Mouse (Mus musculus) bone marrow, adult 2 months (tissue): ENCODE data around the gene Krit1. TPM values are rescaled to one million over a fixed set of nuclear protein-coding genes. Genes with fewer than 3 reads are reported as not detected.

Source experiments
- H3K27ac ChIP-seq: fragments of 200-500 bp; 2 replicates; pipeline ENCODE4 v1.5.1; 2012; ENCODE audit warnings: low read depth, mild to moderate bottlenecking, control low read depth, inconsistent platforms, low read length; ENCODE audit not compliant: control insufficient read depth, poor library complexity, insufficient read depth
- H3K4me1 ChIP-seq: fragments of 200-500 bp; 2 replicates; pipeline ENCODE4 v1.6.1; 2011; ENCODE audit warnings: low read length; ENCODE audit not compliant: control insufficient read depth, insufficient read depth
- H3K4me3 ChIP-seq: fragments of 200-500 bp; replicated peaks from 2 replicates; pipeline ENCODE3; 2011; ENCODE audit warnings: mild to moderate bottlenecking, low read depth, low read length, control low read depth; ENCODE audit not compliant: control insufficient read depth
- CTCF ChIP-seq: fragments of 200-500 bp; IDR thresholded peaks from 2 replicates; pipeline ENCODE4 v1.5.1; 2011; ENCODE audit warnings: low read length, control low read depth; ENCODE audit not compliant: control insufficient read depth, insufficient read depth
- POLR2A ChIP-seq: fragments of 200-500 bp; IDR thresholded peaks from 2 replicates; pipeline ENCODE4 v1.6.1; 2011; ENCODE audit warnings: low read depth, mild to moderate bottlenecking, control low read depth, low read length, borderline replicate concordance; ENCODE audit not compliant: control insufficient read depth
- WGBS: fragments of 180-500 bp; shearing (Covaris S2); methylation state at CpG from one replicate; pipeline ENCODE4 v1.1.7; 2018; 5-methylcytosine and 5-hydroxymethylcytosine counted together
- polyA plus RNA-seq: library from polyadenylated mRNA; stranded (reverse); fragments of >200 nt; gene quantifications from 2 replicates; pipeline ENCODE4 v1.2.4, GENCODE M21; 2011; ENCODE audit warnings: low replicate concordance; ENCODE audit not compliant: missing spikeins, insufficient read depth, insufficient read length

Krit1 gene
- polyA plus RNA-seq, 1 experiment, result 32.2 TPM

GRCm38 (mm10) chr5:3800041-3800440 lies 2.9 kb upstream of the Krit1 start:
- Histone ChIP-seq H3K4me3 (no peak overlapping the region), H3K4me1 (peaks cover 1% of the 10 kb centered on the region), H3K27ac (no peak overlapping the region)
- 79% methylated on average over 1 of the region's 1 CpGs for WGBS
- TF ChIP-seq POLR2A (no peak), CTCF (no peak)

DNA sequence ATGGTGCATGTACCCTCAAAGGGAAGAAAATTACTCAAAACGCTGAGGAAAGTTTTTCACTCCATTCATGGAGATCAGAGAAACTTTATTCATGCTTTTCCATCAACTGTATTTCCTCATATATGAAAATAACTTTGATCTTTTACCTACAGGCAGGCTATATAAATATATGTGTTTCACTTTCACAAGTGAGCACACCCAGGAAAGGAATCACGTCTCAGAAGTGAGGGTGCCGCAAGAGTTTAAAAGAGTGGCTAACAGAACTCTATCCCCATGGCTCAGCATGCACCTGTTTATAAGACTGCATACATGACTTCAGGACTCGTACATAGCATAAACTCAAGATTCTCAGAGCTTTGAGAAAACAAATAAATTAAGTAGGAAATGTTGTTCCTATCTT lies 2.1 kb upstream of the Krit1 start:
- H3K4me1 ChIP-seq, result peaks cover 1% of the 10 kb centered on the region
- H3K27ac ChIP-seq, result no peak overlapping the region
- 48% methylated on average over 4 of the region's 4 CpGs for WGBS
- no peak for TF ChIP-seq POLR2A
- no peak for TF ChIP-seq CTCF
- no peak overlapping the region for H3K4me3 ChIP-seq

DNA sequence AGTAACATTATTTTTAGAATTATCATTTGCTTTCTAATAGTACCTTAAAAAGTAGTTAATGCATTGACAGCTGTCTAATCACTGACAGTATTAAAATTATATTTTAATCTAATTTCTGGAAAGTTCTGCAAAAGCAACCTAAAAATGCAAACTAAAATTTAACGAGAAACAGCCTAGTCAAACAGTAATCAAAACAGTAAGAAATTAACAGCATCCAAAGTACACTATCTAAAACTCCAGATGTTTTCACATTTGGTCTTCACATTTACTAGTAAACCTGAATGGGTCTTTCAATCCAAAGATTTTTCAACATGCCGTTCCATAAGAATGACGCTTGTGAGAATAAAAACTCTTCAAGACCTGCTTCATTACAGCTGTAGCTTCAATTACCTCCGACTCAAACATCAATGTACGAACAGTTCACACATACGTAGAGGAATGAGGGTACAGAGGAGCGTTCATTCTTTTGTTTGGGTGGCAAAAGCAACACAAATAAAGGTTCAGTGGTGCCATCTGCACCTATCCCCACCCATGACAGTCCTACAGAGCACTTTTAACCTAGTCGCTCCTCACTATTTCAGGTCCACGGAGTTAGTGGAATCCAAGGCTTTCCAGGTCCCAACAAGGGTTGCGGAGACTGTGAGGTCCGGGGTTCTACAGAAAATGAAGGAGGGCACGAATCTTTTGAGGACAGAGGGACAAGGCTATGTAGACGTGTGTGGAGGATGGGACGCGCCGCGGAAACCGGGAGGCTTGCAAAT lies 1.1 kb upstream of the Krit1 start:
- H3K27ac ChIP-seq, result peak overlapping the region; percentile 97
- WGBS, result 3% methylated on average over 18 of the region's 18 CpGs
- H3K4me1 ChIP-seq, result peaks cover 1% of the 10 kb centered on the region
- peak overlapping the region; percentile 99 for H3K4me3 ChIP-seq
- no peak for TF ChIP-seq POLR2A
- TF ChIP-seq CTCF, result no peak

DNA sequence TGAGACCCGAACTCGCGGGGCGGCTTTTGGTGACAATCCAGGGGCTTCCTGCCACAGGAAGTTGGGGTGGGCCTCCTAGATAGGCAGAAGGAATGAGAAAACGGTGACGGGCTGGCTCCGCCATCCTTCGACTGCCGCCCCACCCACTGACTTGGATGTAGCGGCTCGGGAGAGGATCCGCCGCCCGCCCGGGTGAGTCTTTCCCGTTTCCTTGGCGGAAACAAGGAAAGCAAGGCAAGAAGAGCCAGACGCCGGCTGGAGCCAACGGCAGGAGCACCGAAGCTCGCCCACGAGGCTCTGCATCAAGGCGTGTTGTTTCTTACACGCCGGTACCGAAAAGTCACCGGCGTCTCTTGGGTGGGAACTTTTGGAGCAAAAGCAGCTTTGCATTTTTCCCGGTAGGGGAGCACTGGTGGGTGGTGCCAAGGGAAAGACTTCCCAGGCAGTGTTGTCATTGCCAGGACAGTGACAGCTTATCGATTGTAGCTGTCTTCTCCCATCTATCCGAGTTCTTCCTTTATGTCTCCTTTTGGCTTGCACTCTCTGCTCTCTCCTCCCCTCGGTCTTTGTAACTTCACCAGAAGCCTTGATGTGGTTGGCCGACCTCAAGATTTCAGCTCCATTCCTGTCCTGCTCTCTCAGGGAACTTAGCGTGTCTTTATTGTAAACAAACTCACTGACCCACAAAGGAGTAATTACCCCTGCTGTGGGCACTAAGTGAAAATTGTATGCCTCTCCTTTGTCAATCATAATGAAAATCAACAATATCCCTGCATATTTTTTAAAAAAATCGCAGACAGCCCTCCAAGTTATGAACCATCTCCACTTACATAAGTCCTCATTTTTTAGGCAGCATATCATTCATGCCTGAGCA lies 545 bp downstream of the Krit1 start:
- Histone ChIP-seq H3K4me3 (peak overlapping the region; percentile 99), H3K27ac (peak overlapping the region; percentile 97), H3K4me1 (peaks cover 1% of the 10 kb centered on the region)
- under 1% methylated on average over 36 of the region's 36 CpGs for WGBS
- TF ChIP-seq POLR2A, result no peak
- no peak for TF ChIP-seq CTCF

- Histone ChIP-seq H3K4me3 (no peak overlapping the region), H3K4me1 (no peaks in the 10 kb centered on the region), H3K27ac (no peak overlapping the region)
- WGBS, result 95% methylated on average over 1 of the region's 1 CpGs
- TF ChIP-seq POLR2A, result no peak
Measured at GRCm38 (mm10) chr5:3808472-3808871, 5.5 kb downstream of the Krit1 start.

GRCm38 (mm10) chr5:3834107-3834506 lies 31.1 kb downstream of the Krit1 start:
- H3K4me1 ChIP-seq, result no peaks in the 10 kb centered on the region
- 30% methylated on average over 1 of the region's 1 CpGs for WGBS
- no peak for TF ChIP-seq POLR2A
- no peak for TF ChIP-seq CTCF
- no peak overlapping the region for H3K4me3 ChIP-seq
- H3K27ac ChIP-seq, result no peak overlapping the region

DNA sequence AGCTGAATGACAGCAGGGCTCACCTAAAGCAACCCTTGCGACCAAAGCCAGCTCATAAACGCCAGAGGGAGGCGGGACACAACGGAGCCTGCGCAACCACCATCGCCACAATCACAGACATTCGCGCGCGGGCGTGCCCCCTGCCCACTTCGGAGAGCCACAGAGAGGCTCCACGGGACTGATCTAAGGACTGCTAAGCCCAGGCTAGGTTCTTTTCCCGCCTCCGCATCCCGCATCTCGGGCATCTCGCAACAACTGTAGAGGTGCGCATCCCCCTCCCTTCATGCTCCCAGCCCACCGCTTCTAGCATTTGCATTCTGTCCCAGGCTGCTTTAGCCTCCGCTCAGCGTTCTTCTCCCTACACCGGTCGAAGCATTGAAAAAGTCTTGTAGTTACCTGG lies 42.0 kb downstream of the Krit1 start, which contains the start of gene Lrrd1:
TSS of gene Lrrd1 (plus strand) at position 148 of the 400 bp plus-strand sequence.
- H3K4me1 ChIP-seq, result no peaks in the 10 kb centered on the region
- H3K27ac ChIP-seq, result no peak within 1 kb of the TSS
- WGBS, result 34% methylated on average over 24 of the region's 24 CpGs
- no peak for TF ChIP-seq POLR2A
- no peak for TF ChIP-seq CTCF
- H3K4me3 ChIP-seq, result no peak within 1 kb of the TSS

GRCm38 (mm10) chr5:3870161-3870560 lies 67.2 kb downstream of the Krit1 start:
- Histone ChIP-seq H3K4me3 (no peak overlapping the region), H3K4me1 (no peaks in the 10 kb centered on the region), H3K27ac (no peak overlapping the region)
- TF ChIP-seq CTCF (no peak), POLR2A (no peak)
- 82% methylated on average over 4 of the region's 4 CpGs for WGBS

DNA sequence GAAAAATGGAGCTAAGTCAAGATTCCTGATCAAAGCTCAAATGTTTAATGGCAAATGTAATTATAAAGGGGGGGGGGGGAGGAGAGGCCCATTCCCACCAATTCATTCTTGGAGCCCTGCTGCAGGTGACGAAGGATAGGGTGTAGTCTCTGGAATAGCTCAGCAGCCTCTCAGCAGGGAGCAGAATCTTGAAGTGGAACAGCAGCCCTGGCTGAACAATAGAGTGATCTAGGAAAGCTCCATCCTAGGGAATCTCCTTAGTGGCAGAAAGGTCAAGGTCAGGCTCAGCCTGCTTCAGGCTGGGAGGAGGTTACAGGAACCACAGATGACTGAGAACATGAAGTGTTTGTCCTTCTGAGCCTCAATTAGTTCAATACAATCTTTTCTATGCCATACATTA lies 69.4 kb downstream of the Krit1 start:
- no peak overlapping the region for H3K27ac ChIP-seq
- TF ChIP-seq POLR2A, result no peak
- no peak for TF ChIP-seq CTCF
- no peaks in the 10 kb centered on the region for H3K4me1 ChIP-seq
- no peak overlapping the region for H3K4me3 ChIP-seq
- 93% methylated on average over 1 of the region's 1 CpGs for WGBS
